Mouse (Mus musculus) cerebellum, postnatal 10 days (tissue): ENCODE measurements at regions not wholly inside any gene's neighbourhood (a gene's known extent, or its start where the extent isn't known, plus 50 kb on each side); places are given as distances from the start of the nearest gene placed in this dataset.

Source experiments
- DNase-seq, 2 experiments: peaks; one replicate each; pipeline ENCODE4 v3.0.0; 2021; ENCODE audit warnings: mixed read lengths in 2 of 2

DNA sequence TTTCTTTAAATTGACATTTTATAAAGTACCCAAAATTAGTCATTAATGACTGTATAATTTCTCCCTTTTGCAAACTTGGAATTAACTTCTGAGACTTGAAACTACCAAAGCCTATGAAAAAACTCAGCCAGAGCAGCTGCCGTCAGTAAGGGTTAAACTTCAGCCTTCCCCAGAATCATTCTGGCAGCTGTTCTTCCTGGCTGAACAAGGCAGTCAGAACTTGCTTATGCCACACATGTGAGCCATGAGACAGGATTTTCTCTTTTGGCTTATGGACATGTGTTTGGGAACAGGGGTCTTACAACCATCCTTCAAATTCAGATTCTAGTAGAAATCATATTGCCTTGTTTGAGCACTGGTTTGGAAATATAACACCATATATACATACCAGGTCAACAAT is 422.4 kb upstream of the Fat1 start:
- peak; percentile 3 to 6 for DNase-seq

DNA sequence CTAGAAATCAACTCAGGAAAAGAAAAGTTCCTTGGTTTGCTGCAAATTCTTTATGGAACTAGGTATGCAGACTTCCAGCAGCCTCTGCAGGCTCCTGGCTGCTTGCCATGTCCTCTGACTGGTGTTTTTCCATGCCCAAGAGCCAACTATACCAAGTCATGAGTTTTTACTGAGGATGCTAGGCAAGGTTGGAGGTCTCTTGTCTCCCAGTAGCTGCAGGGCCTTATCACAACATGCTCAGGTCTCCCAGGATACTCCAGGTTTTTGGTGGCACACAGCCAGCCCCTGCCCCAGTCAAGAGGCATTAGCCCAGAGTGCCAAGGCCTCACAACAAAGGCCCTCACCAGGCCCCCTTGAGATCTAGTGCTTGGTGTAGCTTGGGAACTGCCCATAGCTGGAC is 409.3 kb upstream of the Fat1 start:
- DNase-seq = peak; percentile 35 to 47

DNA sequence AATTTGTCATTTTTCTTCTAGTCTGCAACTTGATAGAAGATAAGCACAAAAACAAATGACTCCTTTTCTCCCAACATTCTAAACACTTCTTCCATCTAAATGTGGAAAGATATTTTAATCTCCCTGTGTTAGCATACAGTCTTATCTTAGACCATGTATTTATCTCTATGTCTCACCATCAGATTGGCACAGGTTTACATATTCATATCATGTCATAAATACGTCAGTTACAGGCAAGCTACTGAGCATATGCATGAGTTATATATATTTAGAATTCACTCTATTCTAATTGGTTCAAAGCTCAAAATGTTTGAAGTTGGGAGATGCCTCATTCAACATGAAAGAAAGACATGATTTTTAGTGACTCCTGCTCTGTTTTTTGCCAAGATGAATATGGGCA is 405.6 kb upstream of the Fat1 start:
- DNase-seq = no peak

DNA sequence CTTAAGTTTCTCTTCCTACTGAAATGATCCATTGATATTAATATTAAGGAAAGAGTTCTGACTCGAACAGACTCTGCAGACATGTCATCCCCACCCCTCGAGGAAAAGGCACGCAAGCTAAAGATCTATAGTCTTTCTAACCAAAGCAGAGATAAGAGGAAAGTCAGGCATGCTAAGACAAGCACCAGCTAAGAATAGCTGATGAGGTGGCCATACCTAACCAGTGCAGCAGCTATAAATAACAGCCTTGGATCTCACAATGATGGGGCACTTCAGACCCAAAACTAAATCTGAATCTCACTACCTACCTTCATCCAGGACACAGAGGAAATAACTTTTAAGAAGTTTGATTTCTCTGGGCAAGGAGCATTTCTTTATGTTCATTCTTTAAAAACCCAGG is 386.4 kb upstream of the Fat1 start:
- no peak for DNase-seq

DNA sequence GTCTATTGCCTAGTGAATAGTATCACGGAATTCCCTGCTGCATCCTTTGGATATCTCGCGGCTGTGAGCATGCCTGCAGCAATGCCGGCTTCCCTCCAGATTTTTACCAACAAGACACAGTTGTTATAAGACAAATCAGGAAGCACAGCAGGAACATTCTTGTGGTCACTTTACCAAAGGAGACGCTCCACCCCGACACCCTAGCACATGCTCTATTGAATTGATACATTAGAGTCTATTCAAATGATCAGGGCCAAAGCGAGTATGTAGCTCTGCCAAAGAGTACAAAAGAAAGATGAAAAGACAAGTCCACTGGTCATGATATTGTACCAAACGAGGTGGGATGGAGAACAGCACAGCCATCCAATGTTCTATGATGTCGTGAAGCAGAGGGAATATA is 376.1 kb upstream of the Fat1 start:
- no peak for DNase-seq

DNA sequence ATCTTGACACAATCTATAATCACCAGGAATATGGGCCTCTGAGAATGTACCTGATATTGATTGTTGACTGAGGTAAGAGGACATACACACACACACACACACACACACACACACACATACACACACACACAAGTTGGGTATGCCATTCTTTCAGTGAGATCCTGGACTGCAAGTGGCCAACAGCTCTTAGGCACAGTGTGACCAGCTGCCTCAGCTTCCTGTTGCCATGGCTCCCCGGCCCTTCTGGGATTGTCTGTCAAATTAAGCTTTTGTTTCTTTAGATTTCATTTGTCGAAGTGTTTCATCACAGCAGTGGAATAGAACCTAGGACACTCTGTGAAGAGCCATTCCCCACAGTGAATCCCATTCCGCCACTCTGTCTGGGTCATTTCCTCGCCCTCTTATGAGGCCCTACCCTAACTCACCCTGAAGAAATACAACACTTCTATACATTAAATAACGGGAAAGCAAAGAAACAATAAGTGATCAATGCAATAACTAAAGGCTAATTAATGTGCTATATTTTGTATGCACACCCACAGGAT is 358.9 kb upstream of the Fat1 start:
- peak; percentile 27 to 49 for DNase-seq

DNA sequence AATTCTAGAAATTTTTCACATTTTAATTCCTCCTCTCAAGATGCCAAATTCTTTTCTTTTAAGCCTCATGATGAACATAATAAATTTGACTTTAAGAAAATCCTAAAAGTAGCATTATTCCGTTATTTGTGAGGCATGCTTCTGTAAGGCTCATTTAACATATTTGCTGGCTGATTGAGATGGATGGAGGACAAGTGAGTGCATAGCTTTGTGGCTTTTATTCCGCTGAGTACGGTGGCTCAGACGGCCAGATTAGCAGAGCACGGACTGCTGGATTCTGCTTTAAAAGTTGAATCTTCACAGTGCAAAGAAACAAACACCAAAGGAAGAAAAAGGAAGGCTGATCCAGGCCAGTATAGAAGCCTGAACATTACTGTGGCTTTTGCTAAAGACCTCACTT is 358.3 kb upstream of the Fat1 start:
- peak in 1 of 2 experiments; percentile 10 for DNase-seq
